Mouse (Mus musculus) thymus, postnatal 36 days (tissue): ENCODE results near the gene Pmpcb.

Experiments used
- DNase-seq, 2 experiments: peaks; one replicate each; pipeline ENCODE4 v3.0.0; 2022; ENCODE audit warnings: mixed read lengths in 2 of 2

Gene Pmpcb

DNA sequence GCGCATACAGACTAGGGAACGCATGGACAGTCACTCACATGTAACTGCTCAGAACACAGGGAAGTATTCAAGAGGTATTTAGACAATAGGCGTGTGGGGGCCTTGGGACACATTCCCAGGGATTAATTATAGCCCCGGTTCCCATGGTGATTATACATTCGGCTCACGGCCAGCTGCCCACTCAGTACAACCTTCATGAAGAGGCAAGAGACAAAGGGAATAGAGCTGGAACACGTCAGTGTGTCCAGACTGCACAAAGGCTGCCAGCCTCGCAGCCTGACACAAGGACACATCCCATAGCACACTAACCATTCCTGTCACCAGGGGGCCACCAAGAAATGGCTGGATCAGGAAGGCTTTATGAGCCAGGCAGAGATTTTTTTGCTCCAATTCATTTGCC lies 4.0 kb upstream of the Pmpcb start:
- no peak for DNase-seq

DNA sequence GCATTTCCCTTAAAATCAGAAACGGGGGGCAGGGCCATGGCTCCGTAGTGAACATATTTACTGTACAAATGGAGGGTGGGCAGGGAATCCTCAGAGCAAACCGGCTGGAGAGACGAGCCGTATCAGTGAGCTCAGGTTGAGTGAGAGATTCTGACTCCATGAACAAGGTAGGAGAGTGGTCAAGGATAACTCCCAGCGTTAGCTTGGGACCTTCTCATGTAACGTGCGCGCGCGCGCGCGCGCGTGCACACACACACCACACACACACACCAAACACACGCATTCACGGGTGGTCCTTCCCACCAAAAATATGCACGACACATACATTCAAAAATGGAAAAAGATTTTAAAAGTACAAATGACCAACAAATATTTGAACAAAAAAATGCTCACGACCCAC lies 1.8 kb upstream of the Pmpcb start:
- DNase-seq, result no peak

DNA sequence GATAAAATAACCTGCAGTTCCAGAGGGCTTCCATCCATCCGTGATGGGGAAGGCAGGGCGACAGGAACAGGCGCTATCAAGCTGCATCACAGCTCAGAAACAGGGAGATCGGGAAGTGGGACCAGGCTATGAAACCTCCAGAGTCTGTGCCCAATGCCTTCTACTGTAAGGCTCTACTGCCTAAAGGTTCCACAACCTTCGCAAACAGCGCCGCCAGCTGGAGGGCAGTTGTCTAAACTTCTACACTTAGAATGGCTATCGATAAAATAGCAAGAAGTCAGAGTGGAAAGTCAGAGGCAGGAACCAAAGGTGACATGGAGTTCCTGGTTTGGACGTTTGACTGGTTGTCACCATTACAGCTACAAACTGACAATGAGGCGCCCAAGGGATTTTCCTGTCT lies 1.4 kb upstream of the Pmpcb start:
- DNase-seq, result peak; percentile 75 to 77

DNA sequence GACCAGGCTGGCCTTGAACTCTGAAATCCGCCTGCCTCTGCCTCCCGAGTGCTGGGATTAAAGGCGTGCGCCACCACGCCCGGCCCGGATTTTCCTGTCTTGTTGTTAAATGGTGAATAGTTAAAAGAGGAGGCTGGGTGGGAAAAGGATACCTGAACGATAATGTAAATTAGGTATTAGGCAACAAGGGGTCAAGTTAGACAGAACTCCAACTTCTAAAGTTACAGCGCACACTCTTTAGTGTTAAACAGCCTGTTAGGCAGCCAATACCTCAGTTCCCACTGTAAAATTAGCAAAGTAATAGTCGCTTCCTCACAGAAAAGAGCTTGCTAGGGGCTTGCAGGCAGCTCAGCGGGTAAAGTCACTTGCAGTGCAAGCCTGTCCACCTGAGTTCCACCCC lies 895 bp upstream of the Pmpcb start:
- no peak for DNase-seq

DNA sequence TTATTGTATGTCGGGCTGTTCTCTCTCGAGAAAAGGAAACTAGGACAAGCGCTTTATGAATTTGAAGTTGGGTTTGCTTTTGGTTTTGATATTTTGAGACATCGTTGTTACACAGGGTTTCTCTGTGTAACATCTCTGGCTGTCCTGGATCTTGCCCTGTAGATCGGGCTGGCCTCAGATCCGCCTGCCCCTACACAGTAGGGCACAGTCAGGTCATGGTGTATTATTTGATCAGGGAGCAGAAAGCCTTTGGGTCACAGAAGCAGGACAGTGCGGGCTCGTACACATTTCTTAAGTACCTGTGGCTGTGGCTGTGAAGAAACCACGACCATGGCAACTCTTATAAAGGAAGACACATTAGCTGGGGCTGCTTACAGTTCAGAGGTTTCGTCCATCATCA lies 679 bp downstream of the Pmpcb start:
- DNase-seq, result no peak

DNA sequence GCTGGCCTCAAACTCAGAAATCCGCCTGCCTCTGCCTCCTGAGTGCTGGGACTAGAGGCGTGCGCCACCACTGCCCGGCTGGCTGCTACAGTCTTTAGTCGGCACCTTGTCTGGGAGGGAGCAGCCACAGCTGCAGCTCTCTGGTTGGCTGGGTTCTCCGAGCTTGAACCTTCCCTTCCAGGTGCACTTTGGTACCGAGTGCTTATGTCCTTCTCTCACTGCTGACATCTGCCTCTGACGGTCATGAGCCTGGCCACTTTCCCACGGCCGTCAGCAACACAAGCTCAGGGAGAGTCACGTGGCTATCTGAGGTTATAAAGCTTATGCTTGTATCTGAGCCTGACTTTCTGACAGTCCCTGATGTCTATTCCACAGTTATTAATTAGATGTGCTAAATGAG lies 2.2 kb downstream of the Pmpcb start:
- DNase-seq, result no peak

DNA sequence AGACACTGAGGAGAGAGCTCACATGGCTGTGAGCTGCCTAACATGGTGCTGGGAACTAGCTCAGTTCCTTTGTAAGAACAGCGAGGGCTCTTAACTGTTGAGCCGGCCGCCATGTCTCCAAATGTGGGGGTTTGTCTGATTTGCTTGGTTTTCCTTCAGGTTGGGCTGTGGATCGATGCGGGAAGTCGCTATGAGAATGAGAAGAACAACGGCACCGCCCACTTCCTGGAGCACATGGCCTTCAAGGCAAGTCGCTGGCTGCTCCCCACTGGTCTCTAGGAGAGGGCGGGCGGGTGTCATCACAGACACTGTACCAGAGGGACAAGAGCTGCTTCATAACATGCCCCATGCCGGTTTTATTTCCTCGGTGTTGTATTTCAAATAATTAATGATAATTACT lies 2.9 kb downstream of the Pmpcb start:
- no peak for DNase-seq

DNA sequence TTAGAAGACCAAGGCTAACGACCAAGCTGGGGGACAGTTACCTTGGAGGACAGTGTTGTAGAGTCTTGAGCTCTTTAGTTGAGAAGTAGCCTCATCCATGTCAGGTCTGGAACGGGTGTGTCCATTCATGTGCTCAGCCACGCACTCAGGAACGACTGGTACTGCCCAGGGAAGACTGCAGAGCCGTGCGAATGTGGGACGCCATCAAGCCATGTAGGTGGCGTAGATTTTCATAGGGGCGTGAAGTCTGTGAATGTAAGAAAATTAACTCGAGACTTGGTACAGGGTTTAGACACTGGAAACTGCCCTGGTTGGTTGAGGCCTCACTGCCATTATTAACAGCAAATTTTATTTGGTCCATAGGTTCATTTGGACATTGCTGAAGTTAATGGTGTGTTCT lies 6.7 kb downstream of the Pmpcb start:
- no peak for DNase-seq

DNA sequence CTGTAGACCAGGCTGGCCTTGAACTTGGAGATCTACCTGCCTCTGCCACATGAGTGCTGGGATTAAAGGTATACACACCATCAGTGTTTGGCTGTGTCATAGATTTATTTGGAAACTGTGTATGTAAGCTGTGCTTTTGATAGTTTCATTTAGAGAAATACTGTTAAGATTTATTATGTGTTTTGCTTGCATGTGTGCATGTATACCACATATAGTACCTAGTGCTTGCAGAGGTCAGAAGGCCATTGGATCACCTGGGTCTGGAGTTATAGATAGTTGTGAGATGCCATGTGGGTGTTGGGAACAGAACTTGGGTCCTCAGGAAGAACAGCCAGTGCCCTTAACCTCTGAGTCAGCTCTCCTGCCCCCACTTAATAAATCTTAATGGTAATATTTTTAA lies 7.7 kb downstream of the Pmpcb start:
- no peak for DNase-seq

DNA sequence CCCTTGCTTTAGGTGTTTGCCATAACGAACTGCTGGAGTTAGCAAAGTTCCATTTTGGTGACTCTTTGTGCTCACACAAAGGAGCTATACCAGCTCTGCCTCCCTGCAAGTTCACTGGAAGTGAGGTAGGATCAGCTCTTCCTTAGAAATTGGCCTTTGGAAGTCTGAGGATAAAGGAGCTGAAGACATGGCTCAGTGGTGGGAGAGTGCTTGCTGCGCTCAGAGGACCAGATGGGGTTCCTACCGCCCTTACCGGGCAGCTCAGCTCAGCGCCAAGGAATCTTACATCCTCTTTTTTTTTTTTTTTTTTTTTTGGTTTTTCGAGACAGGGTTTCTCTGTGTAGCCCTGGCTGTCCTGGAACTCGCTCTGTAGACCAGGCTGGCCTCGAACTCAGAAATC lies 9.0 kb downstream of the Pmpcb start:
- DNase-seq, result no peak

DNA sequence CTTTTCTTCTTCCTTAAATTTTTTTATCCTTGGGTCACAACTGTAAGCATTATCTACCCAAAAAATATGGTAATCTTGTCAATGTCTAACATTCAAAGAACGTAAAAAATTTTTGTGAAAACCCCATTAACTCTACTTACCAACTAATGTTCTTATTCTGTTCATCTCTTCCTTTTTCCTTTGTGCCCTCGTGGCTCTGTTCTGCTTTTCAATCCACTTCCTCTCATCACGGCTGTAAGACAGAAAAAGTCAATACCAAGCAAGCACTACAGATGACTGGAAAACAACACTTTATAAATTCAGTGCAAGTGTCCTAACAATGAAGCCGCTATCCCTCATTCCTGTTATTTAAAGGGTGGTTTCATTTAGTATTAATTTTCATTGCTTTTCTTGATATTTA lies 31.6 kb downstream of the Pmpcb start:
- no peak for DNase-seq

DNA sequence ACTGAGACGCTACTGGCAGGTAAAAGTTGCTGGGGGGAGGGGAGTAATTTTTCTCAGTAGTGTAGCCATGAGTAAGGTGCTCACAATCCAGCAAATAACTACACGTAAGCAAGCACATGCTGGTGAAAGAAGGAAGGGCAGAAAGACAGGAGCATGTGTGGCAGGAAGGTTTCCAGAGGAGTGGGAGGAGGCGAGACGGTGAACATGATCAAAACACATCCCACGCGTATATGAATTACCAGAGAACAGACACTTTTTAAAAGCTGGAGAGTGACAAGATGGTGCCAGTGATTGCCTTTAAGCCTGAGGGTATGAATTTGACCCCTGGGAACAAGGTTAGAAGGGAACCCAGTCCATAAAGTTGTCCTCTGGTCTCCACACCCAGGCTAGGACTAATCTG lies 32.9 kb downstream of the Pmpcb start:
- no peak for DNase-seq

DNA sequence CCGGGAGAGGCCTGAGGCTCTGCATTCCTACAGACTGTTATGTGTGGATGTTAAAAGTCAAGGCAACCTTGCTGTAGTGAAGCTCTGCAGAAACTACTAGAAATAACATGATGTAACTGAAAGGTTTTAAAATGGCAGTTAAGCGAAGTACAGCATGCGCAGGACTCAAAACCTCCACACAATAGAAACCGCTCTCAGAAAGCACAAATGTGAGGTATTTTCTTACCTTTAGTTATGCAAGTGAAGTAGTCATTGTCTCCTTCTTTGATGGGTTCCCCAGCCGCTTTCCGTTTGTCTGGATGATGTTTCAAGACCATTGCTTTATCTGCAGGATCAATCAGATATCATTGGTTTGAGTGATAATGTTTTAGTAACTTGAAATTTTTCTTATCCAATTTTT lies 39.5 kb downstream of the Pmpcb start:
- DNase-seq, result no peak

DNA sequence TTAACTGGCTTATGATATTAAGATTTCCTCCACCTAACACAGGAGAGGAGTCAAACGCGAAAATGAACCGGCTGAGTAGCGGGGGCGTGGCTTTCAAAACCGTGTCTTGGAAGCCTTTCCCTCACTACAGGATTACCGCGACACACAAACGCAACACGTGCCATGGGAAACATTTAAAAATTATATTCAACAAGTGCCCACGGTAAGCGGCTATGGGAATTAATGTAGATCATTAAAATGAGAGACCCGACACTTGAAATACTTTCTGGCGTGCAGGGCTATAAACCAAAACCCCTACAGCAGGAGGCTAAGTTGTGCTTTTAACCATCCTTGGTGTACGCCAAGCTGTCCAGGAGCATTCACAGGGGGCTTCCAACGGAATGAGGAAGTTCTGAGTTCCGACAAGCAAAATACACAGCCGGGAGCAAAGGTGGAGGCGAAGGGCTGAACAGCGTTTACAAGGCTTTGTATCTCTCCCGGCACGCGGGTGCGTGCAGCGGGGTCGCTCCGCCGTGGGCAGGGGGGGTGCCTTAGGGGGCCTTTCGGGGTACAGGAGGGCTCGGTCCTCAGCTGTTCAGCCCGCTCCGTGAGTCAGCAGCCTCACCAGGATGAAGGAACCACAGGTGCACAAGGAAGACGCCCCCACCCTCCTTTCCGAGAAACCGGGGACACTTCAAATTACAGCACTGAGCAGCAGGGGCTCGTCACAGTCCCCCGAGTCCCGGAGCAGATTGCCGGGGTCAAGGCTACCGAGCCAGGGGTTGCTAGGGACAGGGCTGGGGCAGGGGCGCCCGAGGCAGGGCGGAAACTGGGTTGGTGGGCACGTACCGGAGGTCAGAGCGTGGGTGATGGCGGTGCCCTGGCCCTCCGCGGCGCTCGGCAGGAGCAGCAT lies 47.5 kb downstream of the Pmpcb start:
- DNase-seq, result peak; percentile 11 to 72

DNA sequence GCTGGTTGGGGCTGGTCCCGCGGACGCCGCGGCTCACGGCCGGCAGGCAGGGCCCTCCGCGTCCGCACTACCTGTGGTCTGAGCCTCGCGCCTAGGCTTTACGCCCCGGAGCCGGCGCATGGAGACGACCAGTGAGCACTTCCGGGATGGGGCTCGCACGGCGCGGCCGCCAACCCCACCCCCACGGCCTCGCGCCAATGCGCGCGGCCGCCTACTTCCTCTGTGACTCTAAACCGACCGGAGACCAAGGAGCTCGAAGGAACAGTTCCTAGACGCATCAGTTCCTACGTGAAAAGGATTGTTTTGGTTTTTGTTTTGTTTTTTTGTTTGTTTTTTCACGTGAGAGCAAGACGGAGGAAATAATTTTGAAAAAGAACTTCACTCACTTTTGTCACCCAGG lies 48.1 kb downstream of the Pmpcb start, which contains the start of the genes Dnajc2 and Psmc2:
TSS of gene Dnajc2 (minus strand) at position 199 of the 400 bp plus-strand sequence.
TSS of gene Psmc2 (plus strand) at position 231 of the 400 bp plus-strand sequence.
- DNase-seq, result peak; percentile 84 to 88

DNA sequence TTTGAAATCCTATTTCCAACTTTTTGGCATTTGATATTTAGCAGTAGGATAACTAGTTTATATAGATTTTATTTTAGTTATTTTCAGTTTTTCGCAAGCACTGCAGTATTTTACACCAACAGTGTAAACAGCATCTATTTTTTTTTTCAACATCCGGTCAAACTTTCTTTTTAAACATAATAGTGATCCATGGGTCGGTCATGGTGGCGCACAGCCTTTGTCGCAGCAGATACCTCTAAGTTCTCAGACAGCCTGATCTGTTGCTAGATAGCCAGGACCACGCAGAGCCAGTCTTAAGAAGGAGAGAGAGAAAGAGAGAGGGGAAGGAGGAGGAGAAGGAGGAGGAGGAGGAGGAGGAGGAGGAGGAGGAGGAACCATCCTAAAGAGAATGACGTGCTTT lies 48.8 kb downstream of the Pmpcb start:
- no peak for DNase-seq

DNA sequence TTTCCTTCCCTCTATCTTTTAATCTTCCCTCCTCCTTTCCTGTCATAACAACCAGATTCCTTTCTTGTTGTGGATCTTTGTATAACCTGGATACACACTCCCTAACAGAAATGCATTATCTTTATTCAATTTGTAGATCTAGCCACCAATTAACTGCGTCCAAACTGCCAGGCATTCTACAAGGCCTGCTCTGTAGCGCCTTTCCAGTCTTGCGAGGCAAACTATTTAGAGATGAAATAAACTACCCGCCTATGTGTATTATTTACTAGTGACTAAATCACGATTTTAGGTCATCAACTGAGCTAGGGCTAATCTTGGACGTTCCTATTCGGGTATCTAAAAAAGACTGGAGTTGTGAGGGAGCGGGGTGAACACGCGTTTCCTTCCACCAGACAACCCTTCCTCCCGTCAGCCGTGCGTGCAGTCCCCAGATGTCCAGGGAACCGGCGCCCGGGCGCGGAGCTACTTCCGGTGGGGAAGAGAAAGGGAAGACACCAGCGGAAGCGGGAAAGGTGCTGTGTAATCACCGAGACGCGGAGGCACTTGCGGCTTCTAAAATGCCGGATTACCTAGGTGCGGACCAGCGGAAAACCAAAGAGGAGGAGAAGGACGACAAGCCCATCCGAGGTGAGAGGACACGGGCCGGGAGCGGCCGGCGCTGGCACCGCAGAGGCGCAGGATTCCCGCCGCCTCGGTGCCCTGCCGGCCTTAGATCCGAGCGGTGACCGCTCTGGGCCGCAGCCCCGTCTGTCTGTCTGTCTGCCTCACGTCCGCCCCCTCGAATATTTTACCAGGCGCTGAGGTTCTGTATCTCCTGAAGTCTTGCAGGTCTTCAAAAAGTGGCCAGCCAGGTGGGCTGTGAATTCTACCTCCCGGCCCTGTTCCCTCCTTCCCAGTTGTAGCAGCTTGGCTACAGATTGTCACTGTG lies 49.6 kb downstream of the Pmpcb start:
- peak; percentile 90 to 91 for DNase-seq

DNA sequence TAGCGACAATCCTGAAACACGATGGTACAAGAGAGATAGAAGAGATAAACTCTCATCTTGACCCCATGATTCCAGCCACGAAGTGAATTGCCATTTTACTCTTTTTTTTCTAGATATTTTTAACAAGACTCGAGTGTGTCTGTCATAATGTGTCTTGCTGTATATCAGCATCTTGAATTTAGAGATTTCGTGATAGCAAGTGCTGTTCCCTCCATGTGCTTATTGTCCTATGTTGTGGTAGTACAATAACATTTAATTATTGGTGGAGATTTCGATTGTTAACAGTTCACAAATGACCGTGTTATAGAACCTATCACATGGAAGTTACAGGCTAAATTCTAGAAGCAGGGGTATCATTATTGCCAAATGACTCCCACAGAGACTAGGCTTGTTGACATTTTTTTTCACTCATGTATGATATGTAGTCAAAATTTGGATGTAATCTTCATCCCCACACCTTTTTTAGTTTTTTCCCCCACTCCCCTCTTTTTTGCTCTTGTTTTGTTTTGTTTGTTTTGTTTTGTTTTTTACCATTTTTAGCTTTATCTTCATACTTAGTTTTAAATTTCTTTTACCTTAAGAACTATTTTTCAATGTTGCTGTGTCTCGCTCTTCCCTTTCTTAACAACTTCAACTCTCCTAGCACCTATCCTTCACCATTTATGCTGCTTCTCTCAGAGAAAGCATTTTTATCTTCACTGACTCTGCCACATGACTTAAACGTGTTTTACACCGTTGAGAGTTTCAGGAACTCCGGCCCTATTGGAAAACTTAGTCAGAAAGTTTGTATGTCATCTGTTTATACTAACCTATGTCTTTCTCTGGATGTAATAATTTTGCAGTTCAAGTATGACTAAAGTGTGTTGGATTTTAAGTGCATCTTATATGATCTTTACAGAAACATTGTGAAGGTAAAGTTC lies 50.5 kb downstream of the Pmpcb start:
- DNase-seq, result no peak

DNA sequence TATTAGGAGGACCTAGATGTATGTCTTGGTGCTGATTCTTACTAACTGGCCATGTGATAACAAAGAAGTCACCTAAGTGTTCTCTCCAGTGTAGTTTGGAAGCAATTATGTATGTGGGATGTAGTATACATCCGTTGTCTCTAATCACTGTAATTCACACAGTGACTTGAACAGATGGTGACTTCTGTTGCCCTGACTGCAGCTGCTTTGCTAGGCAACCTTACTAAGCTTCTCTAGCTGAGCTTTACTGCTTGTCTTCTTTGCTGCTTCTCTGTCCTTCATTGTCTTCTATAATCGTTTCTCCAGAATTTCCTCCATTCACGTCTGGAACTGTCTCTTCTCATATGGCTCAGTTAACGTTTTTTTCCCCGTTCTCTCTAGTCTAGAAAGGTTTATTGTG lies 52.1 kb downstream of the Pmpcb start:
- DNase-seq, result no peak

DNA sequence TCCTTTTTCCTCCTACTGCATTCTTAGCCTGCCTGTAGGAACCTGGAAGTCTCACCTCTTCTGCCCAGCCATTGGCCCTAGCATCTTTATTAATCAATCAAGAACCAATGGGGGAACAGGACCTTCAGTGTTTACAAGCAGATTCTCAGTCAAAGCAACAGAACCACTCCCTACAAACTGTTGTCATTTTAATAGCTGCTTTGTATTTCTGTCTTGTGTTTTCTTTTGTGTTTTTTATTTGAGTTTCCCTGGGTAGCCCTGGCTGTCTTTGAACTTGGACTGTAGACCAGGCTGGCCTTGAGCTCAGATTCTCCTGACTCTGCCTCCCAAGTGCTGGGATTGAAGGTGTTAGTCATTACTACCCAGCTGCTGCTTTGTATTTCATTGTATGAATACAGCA lies 55.2 kb downstream of the Pmpcb start:
- DNase-seq, result no peak

DNA sequence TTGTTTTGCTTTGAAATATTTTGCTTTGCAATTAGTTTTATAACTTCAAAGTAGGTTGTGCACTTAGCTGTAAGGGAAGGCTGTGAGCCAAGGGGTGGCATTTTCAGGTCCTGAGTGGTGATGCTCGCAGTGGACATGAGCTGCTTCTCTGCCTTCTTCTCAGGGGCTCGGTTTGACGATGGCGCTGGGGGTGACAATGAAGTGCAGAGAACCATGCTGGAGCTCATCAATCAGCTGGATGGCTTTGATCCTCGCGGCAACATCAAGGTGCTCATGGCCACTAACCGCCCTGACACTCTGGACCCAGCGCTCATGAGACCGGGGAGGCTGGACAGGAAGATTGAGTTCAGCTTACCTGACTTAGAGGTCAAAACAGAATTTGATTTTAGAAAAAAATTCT lies 66.0 kb downstream of the Pmpcb start:
- DNase-seq, result no peak

DNA sequence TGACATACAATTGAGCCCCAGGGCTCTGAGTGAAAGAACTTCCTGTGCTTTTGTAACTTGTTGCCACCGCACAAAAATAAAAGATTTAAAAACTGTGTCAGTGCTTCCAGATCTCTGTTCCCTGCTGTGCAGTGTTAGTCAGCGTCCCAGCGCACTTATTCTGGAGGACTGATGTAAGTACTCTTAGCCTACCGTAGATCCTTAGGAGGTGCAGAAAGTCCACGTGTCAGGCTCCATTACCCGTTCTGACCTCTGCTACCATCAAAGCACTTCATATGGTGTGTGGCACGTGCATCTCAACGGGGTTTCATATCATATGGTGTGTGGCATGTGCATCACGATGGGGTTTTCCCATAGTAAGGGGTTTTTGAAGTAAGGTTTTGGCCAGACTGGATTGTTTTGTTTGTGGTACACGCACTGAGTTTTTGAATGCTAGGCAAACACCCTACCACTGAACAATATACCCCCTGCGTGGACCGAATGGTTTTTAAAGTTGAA lies 66.8 kb downstream of the Pmpcb start:
- DNase-seq, result no peak
